Mouse (Mus musculus) heart, postnatal 0 days (tissue): ENCODE data around the gene Msh4. TPM values are rescaled to one million over a fixed set of nuclear protein-coding genes. Genes with fewer than 3 reads are reported as not detected.
A peak's percentile ranks its signal among the peaks of the same experiment; 100 is the strongest.

Experiments used
- ATAC-seq: fragments of 200-750 bp; cut with Nextera tagmentation; 2 replicates; pipeline ENCODE4 v1.8.0; 2017; ENCODE audit warnings: low read depth, moderate number of reproducible peaks, moderate library complexity; ENCODE audit not compliant: insufficient read depth
- DNase-seq: peaks from one replicate; pipeline ENCODE4 v3.0.0-alpha.2; 2016; ENCODE audit warnings: low spot score
- H3K27ac ChIP-seq: fragments of 300-500 bp; sonication (generic); 2 replicates; pipeline ENCODE4 v1.5.1; 2014; ENCODE audit warnings: low read depth, mild to moderate bottlenecking
- H3K27me3 ChIP-seq: fragments of 300-500 bp; sonication (generic); 2 replicates; pipeline ENCODE4 v1.6.1; 2014; ENCODE audit warnings: low read length, mixed read lengths; ENCODE audit not compliant: control insufficient read depth, insufficient read depth
- H3K36me3 ChIP-seq: fragments of 300-500 bp; sonication (generic); replicated peaks from 2 replicates; pipeline ENCODE4 v1.6.1; 2014; ENCODE audit warnings: low read length, mixed read lengths; ENCODE audit not compliant: control insufficient read depth, insufficient read depth
- H3K4me1 ChIP-seq: fragments of 300-500 bp; sonication (generic); 2 replicates; pipeline ENCODE4 v1.6.1; 2014; ENCODE audit warnings: antibody characterized with exemption; ENCODE audit not compliant: control insufficient read depth, insufficient read depth
- H3K4me2 ChIP-seq: fragments of 300-500 bp; sonication (generic); 2 replicates; pipeline ENCODE4 v1.6.1; 2014; ENCODE audit warnings: low read depth, mild to moderate bottlenecking, low read length, moderate library complexity
- H3K4me3 ChIP-seq: fragments of 300-500 bp; sonication (generic); 2 replicates; pipeline ENCODE4 v1.5.1; 2014; ENCODE audit warnings: low read depth, low read length
- H3K9ac ChIP-seq: fragments of 300-500 bp; sonication (generic); replicated peaks from 2 replicates; pipeline ENCODE4 v1.6.1; 2014; ENCODE audit warnings: low read depth, low read length, mixed read lengths
- H3K9me3 ChIP-seq: fragments of 300-500 bp; sonication (generic); replicated peaks from 2 replicates; pipeline ENCODE4 v1.6.1; 2016; ENCODE audit warnings: low read length; ENCODE audit not compliant: control insufficient read depth
- CTCF ChIP-seq: IDR thresholded peaks from 2 replicates; pipeline ENCODE4 v1.5.1; 2016; ENCODE audit warnings: antibody characterized with exemption, control low read depth, low read depth
- EP300 ChIP-seq: IDR thresholded peaks from 2 replicates; pipeline ENCODE4 v1.6.1; 2016; ENCODE audit warnings: antibody characterized with exemption, low read depth
- WGBS: fragments of 180-500 bp; shearing (Covaris S2); extraction: QIAGEN DNeasy Blood & Tissue Kit; methylation state at CpG from one replicate; pipeline ENCODE4 v1.1.7; 2014; 5-methylcytosine and 5-hydroxymethylcytosine counted together
- polyA plus RNA-seq: library from polyadenylated mRNA; unstranded; fragments of >200 nt; fragmentation: Nextera tagmentation; extraction: Ambion mirVana; gene quantifications from 2 replicates; pipeline ENCODE4 v1.2.1, GENCODE M21; 2015
- total RNA-seq: library from RNA; depleted of rRNA; stranded (reverse); fragments of >200 nt; gene quantifications from 2 replicates; pipeline ENCODE4 v1.2.3, GENCODE M21; 2014; ENCODE audit warnings: low replicate concordance

The Msh4 gene
- total and polyA plus RNA-seq, 2 experiments from 2014 or later: 0.07 TPM; not detected in 1

GRCm38 (mm10) chr3:153826616-153827015 is 79.3 kb downstream of the Msh4 start:
- Histone ChIP-seq H3K36me3 (no peaks in the 10 kb centered on the region), H3K4me3 (no peak overlapping the region), H3K4me1 (no peaks in the 10 kb centered on the region), H3K27ac (no peak overlapping the region), H3K4me2 (no peak overlapping the region), H3K9me3 (no peaks in the 10 kb centered on the region), H3K27me3 (no peaks in the 10 kb centered on the region), H3K9ac (no peak overlapping the region)
- TF ChIP-seq CTCF: no peak
- TF ChIP-seq EP300: no peak
- DNase-seq: no peak
- ATAC-seq: no peak
- WGBS: 46% methylated on average over 6 of the region's 6 CpGs

DNA sequence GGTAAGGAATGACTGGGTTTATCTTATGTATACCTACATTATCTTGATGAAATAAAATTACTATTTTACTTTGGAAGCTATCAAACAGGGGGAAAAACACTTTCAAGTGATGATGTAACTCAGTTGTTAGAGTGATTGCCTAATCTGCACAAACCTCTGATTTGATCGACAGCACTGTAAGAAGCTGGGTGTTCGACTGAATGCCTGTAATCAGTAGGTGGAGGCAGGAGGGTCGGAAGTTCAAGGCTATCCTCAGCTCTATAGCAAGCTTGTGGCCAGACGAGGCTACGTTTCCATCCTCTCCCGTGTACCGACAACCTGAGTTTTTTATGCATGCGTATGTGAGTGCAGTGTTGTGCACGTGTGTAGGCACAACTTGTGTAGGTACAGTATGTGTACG is 80.7 kb downstream of the Msh4 start:
- no peaks in the 10 kb centered on the region for H3K4me1 ChIP-seq
- H3K27me3 ChIP-seq: no peaks in the 10 kb centered on the region
- H3K4me3 ChIP-seq: no peak overlapping the region
- no peak for ATAC-seq
- DNase-seq: no peak
- no peaks in the 10 kb centered on the region for H3K9me3 ChIP-seq
- H3K4me2 ChIP-seq: no peak overlapping the region
- WGBS: 78% methylated on average over 10 of the region's 10 CpGs
- H3K9ac ChIP-seq: no peak overlapping the region
- H3K36me3 ChIP-seq: no peaks in the 10 kb centered on the region
- no peak overlapping the region for H3K27ac ChIP-seq
- TF ChIP-seq EP300 (no peak), CTCF (no peak)

DNA sequence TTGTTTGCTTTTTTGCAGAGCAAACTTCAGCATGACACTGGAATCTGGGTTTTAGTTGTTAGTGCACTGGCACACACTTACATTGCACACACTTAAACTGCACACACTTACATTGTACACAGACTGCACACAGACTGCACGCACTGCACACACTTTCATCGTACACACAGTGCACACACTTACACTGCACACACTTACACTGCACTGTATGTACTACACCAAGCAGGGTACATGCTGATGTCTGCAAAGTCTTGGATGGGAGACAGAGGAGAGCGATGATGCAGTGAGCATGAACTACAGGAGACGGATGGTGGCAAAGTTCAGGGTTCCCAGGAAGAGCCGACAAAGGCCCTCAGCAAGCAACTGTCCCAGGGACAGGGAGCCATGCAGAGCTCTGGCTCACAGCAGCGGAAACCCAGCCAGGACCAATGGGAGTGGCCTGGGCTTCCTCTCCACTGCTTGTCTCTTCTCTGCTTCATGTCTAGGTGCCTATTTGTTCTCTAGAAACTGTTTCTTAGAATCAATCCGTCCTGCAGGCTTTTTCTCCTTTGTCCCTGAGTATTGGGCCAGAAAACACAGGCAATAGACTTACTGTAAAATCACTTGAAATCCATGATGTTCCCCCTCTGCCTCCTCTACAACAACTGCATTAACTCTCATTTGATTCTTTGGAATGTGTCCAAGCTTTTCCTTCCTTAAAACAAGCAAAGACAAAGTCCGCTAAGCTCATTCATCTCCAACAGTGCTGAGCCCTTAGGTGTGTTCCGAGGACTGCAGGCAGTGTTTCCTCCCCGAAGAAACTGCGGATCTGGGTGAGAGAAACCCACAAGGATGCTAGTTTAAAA is 82.0 kb downstream of the Msh4 start:
- ATAC-seq (no peak), DNase-seq (peak; percentile 17)
- Histone ChIP-seq H3K27me3 (no peaks in the 10 kb centered on the region), H3K4me3 (no peak overlapping the region), H3K9ac (no peak overlapping the region), H3K4me1 (no peaks in the 10 kb centered on the region), H3K36me3 (no peaks in the 10 kb centered on the region), H3K4me2 (no peak overlapping the region), H3K27ac (no peak overlapping the region), H3K9me3 (no peaks in the 10 kb centered on the region)
- TF ChIP-seq EP300 (no peak), CTCF (no peak)
- WGBS: 65% methylated on average over 11 of the region's 11 CpGs

GRCm38 (mm10) chr3:153819438-153819837 is 86.5 kb downstream of the Msh4 start:
- 86% methylated on average over 9 of the region's 9 CpGs for WGBS
- no peak overlapping the region for H3K27ac ChIP-seq
- no peaks in the 10 kb centered on the region for H3K4me1 ChIP-seq
- no peak overlapping the region for H3K4me3 ChIP-seq
- DNase-seq (no peak), ATAC-seq (no peak)
- no peak overlapping the region for H3K4me2 ChIP-seq
- no peaks in the 10 kb centered on the region for H3K36me3 ChIP-seq
- no peak for TF ChIP-seq EP300
- TF ChIP-seq CTCF: no peak
- no peak overlapping the region for H3K9ac ChIP-seq
- no peaks in the 10 kb centered on the region for H3K27me3 ChIP-seq
- no peaks in the 10 kb centered on the region for H3K9me3 ChIP-seq

DNA sequence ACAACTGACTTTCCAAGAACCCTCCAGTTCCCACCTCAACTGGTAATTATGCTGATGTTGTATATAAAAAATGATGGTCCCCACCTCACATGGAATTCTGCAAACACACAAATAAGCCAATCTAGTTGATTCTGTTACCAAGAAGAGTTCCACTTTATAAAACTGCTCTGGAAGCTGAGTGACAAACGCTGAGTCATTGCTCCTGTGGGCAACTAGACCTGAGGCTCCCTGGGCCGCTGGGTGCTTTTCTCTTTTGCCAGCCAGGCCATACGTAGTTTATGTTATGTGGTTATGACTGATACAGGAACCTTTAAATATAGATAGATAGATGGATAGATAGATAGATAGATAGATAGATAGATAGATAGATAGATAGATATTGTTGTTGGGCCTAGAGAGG is 87.2 kb downstream of the Msh4 start:
- TF ChIP-seq CTCF: no peak
- no peak for TF ChIP-seq EP300
- Histone ChIP-seq H3K36me3 (no peaks in the 10 kb centered on the region), H3K9me3 (no peaks in the 10 kb centered on the region), H3K9ac (no peak overlapping the region), H3K4me1 (no peaks in the 10 kb centered on the region), H3K4me2 (no peak overlapping the region), H3K4me3 (no peak overlapping the region), H3K27me3 (no peaks in the 10 kb centered on the region), H3K27ac (no peak overlapping the region)
- WGBS: 87% methylated on average over 3 of the region's 3 CpGs
- DNase-seq (no peak), ATAC-seq (no peak)

DNA sequence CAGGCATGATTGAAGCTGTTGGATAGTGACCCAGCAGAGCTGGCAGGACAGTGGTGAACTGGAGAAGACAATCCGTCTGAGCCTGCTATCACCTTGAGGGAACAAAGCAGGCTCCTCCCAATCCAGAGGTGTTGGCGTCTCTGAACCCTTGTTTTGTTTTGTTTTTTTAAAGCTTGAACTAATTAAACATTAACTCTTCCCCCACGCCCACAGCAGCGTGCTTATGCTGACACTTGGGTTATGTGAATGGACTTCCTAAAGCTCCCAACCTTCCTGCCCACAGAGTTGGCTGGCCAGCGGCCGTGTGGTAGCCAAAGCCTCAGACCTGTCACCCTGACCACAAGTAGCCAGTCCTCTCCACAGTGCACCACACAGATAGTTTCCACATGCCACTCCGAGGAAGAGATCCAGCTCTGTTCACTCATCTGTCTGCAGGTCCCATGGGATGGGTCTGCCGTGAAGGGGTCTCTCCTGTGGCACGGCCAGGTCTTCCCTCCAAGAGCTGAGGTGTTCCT is 88.5 kb downstream of the Msh4 start:
- H3K27me3 ChIP-seq: no peaks in the 10 kb centered on the region
- no peak overlapping the region for H3K9ac ChIP-seq
- 83% methylated on average over 9 of the region's 9 CpGs for WGBS
- no peak overlapping the region for H3K4me2 ChIP-seq
- no peaks in the 10 kb centered on the region for H3K4me1 ChIP-seq
- DNase-seq (no peak), ATAC-seq (no peak)
- H3K4me3 ChIP-seq: no peak overlapping the region
- H3K9me3 ChIP-seq: no peaks in the 10 kb centered on the region
- H3K36me3 ChIP-seq: no peaks in the 10 kb centered on the region
- TF ChIP-seq CTCF (no peak), EP300 (no peak)
- no peak overlapping the region for H3K27ac ChIP-seq
